Mouse (Mus musculus) urinary bladder, postnatal 14 days (tissue): ENCODE data around the gene Hist1h3g.
"Not testable (repeated sequence)": the region's sequence is repeated elsewhere in the genome, so short reads cannot be mapped to it uniquely, and the experiment has no call there.

Source experiments
- DNase-seq: peaks from one replicate; pipeline ENCODE4 v3.0.0; 2021; ENCODE audit warnings: low spot score

Hist1h3g gene

DNA sequence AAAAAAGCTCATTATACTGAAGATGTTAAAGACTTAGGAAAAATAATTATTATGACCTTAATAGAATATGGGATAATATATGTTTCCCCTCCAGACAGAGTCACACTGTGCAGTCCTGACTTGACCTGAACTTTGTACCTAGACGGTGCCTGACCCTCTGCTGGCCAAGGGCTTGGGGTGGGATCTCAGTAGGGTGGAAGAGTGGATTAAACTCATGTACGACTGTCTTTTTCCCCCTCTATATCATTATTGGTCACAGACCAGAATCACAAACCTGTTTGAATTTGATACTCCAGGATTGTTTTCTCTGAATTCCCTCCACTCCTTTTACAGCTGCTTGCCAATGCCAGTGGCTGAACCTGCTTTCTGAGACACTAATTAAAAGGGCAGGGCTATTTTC, 25.5 kb downstream of the Hist1h3g start:
- DNase-seq: not testable (repeated sequence)

DNA sequence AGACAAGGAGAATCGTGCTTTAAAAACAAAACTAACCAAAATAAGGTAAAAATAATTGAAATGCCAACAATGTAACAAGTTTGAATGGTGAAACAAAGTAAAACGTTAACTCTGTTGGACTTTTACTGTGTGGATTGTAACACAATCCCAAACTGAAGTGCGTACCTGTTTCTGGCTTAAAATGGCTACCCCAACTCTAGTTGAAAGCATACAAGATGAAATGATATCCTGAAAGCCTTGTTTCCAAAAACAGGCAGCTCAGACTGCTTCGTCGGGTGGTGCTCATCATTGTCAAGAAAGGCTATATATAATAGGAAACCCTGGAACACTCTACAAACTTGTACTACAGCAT, 26.3 kb downstream of the Hist1h3g start:
- DNase-seq: not testable (repeated sequence)

DNA sequence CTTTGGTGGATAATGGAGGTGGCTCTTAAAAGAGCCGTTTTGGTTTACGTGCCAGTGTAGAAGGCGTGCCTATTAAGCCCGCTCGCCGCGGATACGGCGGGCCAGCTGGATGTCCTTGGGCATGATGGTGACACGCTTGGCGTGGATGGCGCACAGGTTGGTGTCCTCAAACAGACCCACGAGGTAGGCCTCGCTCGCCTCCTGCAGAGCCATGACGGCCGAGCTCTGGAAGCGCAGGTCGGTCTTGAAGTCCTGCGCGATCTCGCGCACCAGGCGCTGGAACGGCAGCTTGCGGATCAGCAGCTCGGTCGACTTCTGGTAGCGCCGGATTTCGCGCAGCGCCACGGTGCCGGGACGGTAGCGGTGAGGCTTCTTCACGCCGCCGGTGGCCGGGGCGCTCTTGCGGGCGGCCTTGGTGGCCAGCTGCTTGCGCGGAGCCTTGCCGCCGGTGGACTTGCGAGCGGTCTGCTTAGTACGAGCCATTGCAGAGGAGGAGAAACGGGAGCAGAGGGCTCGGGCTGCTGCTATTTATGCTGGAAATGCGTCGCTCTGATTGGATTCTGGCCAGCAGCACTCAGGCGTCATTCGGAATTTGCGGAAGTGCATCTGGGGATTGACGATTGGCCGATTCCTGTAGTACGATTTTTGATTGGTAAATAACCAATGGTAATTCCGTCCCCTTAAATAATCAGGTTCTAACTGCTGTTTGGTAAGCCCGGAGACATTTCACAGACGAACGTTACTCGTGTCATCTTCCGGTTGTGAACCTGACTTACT, 26.8 kb downstream of the Hist1h3g start, which contains the start of gene Hist1h3e:
Gene Hist1h3e (minus strand): TSS at position 487 of the 777 bp plus-strand sequence.
- DNase-seq: peak; percentile 94

GRCm38 (mm10) chr13:23562699-23563462, 27.7 kb downstream of the Hist1h3g start:
- peak; percentile 22 for DNase-seq

GRCm38 (mm10) chr13:23564482-23564881, 29.3 kb downstream of the Hist1h3g start:
- DNase-seq: no peak

DNA sequence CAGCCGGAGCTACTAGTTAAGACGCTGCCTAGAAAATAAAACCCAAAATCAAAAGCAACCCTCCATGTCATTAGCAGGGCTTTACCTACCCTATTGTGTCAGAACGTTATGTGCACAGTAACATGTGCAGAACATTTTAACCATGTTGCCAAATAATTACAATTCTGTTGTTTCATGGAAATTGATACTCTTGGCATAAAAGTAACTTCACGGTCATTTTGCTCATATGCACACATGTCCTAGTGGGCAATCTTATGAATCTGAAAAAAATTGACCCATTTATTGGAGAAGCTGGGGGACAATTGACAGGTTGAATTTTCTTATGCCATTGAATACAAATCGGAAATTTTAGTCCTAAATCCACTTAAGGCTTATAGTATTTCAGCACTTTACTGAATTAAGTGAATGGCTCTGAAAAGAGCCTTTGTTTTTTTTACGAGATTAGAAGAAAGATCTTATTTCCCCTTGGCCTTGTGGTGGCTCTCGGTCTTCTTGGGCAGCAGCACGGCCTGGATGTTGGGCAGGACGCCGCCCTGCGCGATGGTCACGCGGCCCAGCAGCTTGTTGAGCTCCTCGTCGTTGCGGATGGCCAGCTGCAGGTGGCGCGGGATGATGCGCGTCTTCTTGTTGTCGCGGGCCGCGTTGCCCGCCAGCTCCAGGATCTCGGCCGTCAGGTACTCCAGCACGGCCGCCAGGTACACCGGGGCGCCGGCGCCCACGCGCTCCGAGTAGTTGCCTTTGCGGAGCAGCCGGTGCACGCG, 35.2 kb downstream of the Hist1h3g start:
- DNase-seq: not testable (repeated sequence)

DNA sequence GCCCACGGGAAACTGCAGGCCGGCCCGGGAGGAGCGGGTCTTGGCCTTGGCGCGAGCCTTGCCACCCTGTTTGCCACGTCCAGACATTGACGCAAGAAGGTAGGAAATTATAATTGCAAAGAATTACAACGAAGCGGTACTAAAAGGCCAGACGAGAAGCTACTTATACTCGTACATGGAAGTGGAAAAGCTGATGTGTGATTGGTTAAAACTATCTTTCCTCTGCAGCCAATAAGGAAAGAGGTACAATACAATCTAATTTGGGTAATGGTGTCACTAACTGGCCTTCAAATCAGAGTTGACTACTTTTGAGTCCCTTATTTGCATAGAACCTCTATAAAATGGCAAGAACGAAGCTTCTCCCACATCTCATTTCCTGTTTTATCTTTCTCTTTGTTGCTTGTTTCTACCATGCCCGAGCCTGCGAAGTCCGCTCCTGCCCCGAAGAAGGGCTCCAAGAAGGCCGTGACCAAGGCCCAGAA, 35.8 kb downstream of the Hist1h3g start, which contains the start of the genes Hist1h2ae and Hist1h2bg:
Gene Hist1h2ae (minus strand): TSS at position 199 of the 482 bp plus-strand sequence.
Gene Hist1h2bg (plus strand): TSS at position 375 of the 482 bp plus-strand sequence.
- DNase-seq: peak; percentile 59

DNA sequence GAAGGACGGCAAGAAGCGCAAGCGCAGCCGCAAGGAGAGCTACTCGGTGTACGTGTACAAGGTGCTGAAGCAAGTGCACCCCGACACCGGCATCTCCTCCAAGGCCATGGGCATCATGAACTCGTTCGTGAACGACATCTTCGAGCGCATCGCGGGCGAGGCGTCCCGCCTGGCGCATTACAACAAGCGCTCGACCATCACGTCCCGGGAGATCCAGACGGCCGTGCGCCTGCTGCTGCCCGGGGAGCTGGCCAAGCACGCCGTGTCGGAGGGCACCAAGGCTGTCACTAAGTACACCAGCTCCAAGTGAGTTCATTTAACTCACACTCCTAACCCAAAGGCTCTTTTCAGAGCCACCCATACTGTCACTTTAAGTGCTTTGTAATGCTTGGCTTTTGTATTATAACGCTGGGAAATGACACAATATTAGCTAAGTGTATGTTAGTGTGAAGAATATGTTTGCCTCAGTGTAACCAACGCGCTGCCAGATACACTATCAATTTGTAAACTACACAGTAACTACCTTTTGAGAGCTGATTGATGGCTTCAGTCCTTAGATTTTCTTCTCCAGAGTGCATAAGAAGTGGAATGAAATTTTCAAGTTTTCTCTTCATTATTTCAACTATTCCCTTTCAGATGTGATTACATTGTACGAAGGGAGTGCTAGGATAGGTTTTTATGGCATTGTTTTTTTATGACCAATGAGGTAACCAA, 36.4 kb downstream of the Hist1h3g start:
- not testable (repeated sequence) for DNase-seq

DNA sequence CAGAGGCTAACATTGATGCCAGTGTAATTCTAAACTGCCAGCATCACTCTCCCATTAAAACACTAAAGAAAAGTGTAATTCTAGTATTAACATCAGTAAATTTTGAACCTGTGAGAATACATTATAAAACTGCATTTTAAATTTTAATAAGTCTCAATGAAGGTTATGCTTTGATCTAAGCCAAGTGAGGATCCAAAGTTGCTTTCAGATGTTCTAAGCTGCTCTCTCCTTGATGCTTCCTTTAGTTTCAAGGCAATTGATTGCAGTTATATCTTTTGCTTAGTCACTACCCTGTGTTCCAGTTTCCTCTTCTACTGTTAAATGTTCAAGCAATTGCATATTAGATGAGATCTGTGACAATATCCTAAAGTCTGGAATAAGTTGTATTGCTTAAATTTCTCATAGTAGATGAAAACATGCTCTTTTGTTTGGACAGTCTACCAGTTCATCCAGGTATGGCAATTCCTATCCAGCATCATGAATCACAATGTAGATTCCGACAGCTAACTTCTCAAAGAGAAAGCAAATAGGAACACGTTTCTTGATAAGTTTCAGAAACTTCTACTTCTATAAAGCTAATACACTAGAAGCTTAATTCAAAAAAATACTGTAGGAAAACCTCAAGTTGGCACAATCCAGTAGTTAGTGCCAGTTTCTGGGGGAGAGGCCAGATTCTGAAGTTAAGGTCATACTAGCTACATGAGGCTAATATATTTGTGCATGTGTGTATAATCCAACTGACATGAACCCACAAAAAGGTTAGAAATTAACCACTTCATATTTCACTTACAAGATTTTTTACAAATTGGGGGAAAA, 37.2 kb downstream of the Hist1h3g start:
- no peak for DNase-seq

- DNase-seq: not testable (repeated sequence)
Measured at GRCm38 (mm10) chr13:23573034-23573897, 38.0 kb downstream of the Hist1h3g start.

DNA sequence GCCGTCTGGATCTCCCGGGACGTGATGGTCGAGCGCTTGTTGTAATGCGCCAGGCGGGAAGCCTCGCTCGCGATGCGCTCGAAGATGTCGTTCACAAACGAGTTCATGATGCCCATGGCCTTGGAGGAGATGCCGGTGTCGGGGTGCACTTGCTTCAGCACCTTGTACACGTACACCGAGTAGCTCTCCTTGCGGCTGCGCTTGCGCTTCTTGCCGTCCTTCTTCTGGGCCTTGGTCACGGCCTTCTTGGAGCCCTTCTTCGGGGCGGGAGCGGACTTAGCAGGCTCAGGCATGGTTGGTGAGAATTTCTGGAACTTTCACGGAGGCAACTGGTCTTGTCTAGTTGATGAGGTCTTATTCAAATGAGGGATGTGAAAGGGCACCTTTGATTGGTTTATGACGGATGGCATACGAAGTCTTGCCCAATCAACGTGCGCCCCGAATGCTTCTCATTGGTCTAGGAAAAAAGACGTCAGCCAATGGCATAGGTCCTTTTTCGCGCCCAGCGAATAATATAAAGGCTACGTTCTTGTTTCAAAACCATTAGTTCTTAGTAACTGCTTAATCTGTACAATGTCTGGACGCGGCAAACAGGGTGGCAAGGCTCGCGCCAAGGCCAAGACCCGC, 38.8 kb downstream of the Hist1h3g start, which contains the start of the genes Hist1h2bf and Hist1h2ad:
Gene Hist1h2bf (minus strand): TSS at position 299 of the 627 bp plus-strand sequence.
Gene Hist1h2ad (plus strand): TSS at position 484 of the 627 bp plus-strand sequence.
- peak; percentile 91 for DNase-seq

DNA sequence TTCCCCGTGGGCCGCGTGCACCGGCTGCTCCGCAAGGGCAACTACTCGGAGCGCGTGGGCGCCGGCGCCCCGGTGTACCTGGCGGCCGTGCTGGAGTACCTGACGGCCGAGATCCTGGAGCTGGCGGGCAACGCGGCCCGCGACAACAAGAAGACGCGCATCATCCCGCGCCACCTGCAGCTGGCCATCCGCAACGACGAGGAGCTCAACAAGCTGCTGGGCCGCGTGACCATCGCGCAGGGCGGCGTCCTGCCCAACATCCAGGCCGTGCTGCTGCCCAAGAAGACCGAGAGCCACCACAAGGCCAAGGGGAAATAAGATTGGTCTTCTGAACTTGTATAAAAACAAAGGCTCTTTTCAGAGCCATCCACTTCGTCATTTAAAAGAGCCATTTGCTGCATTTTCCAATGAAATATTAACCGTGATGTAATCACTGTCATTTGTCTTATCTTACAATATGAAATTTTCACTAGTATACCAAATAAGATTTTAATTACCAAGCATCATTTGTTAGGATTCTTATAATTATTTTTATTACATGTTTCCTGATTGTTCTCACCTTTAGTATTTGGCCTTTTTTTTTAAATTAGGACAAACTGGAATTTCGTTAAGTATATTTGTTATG, 39.4 kb downstream of the Hist1h3g start:
- DNase-seq: not testable (repeated sequence)

DNA sequence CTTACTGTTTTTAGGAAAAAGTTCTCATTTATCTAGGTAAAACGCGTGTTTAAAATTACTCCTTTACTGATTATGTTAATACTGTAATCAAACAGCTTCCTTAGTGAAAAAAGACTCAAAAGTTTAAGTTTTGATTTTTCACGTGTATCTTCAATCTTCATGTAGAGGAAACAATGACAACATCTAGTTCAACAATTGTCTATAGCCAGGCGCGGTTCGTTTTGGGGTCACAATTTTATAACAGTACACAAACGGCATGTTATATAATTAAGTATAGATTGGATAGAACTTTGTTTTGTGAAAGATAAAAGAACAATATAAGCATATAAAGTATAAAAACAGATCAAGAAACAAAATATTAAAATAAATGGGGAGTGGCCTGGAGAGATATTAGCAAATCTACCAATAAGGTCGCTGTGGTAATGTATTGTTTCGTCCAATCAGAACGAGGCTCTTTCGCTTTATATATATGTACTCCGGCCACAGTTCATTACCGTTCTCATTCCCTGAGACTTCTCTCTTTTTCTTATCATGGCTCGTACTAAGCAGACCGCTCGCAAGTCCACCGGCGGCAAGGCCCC, 40.1 kb downstream of the Hist1h3g start, which contains the start of gene Hist1h3d:
Gene Hist1h3d (plus strand): TSS at position 493 of the 581 bp plus-strand sequence.
- DNase-seq: peak; percentile 31

GRCm38 (mm10) chr13:23575864-23576313, 40.7 kb downstream of the Hist1h3g start:
- DNase-seq: not testable (repeated sequence)

GRCm38 (mm10) chr13:23576351-23576881, 41.2 kb downstream of the Hist1h3g start:
- no peak for DNase-seq

- no peak for DNase-seq
Measured at GRCm38 (mm10) chr13:23576906-23577639, 41.9 kb downstream of the Hist1h3g start.

GRCm38 (mm10) chr13:23577835-23578234, 42.6 kb downstream of the Hist1h3g start:
- DNase-seq: no peak
